Mouse (Mus musculus): ENCODE data around the gene Defb21. TPM values are rescaled to one million over a fixed set of nuclear protein-coding genes. Genes with fewer than 3 reads are reported as not detected.

The Defb21 gene
- total and polyA plus RNA-seq, 2 experiments from 2014 or later: not detected

DNA sequence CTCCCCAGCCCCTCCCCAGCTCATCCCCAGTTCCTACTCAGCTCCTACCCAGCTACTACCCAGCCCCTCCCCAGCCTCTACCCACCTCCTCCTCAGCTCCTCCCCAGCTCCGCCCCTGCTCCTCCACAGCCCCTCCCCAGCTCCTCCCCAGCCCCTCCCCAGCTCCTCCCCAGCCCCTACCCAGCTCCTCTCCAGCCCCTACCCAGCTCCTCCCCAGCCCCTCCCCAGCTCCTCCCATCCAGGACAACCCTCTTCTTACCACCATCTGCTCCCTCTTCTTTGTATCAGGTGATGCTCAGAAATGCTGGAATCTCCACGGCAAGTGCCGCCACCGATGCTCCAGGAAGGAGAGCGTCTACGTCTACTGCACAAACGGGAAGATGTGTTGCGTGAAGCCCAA lies 39.6 kb downstream of the Defb21 start:
- H3K27me3 ChIP-seq (ENCODE audit: insufficient read depth, low read length): no peaks in the 10 kb centered on the region
- no peak overlapping the region for H3K9ac ChIP-seq (replicated peaks; ENCODE audit: low read length, poor library complexity, severe bottlenecking)
- TF ChIP-seq CTCF (IDR thresholded peaks at IDR 0.05): no peak
- DNase-seq (ENCODE audit: low spot score): no peak
- no peak for ATAC-seq (ENCODE audit: low FRiP score)
- H3K9me3 ChIP-seq (ENCODE audit: low read length): no peaks in the 10 kb centered on the region
- H3K4me1 ChIP-seq (ENCODE audit: insufficient read depth, low read length): no peaks in the 10 kb centered on the region
- 42% methylated on average over 8 of the region's 8 CpGs for WGBS
- H3K4me3 ChIP-seq (ENCODE audit: low read depth, low read length): no peak overlapping the region
- no peak overlapping the region for H3K27ac ChIP-seq (ENCODE audit: low read depth, low read length)
- no peak overlapping the region for H3K4me2 ChIP-seq (ENCODE audit: low read depth, low read length, poor library complexity, severe bottlenecking)
- no peaks in the 10 kb centered on the region for H3K36me3 ChIP-seq (ENCODE audit: insufficient read depth, low read length)

DNA sequence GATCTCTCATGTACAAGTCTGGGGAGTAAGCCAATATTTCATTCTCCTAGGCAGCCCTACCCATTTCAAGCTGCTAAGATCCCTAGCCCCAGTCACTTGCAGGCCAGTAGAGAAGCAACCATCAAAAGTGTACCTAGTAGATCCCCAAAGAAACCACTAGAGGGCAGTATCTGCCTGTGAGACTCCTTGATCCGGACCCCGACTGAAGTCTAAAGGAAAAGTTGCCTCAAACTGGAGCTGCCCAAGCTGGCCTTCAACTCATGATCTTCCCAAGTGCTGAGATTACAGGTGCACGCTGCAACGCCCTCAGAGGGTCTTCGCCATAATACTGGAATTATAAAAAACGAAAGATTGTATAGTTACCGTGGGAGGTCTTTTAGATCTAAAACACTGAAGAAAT lies 43.0 kb downstream of the Defb21 start:
- H3K9ac ChIP-seq (replicated peaks; ENCODE audit: low read length, poor library complexity, severe bottlenecking): no peak overlapping the region
- H3K9me3 ChIP-seq (ENCODE audit: low read length): no peaks in the 10 kb centered on the region
- no peak overlapping the region for H3K27ac ChIP-seq (ENCODE audit: low read depth, low read length)
- WGBS: 11% methylated on average over 7 of the region's 7 CpGs
- peak; percentile 96 for TF ChIP-seq CTCF (IDR thresholded peaks at IDR 0.05)
- ATAC-seq (ENCODE audit: low FRiP score) (0 out of 2 replicates have a peak, but pooled peaks have one; percentile 47), DNase-seq (ENCODE audit: low spot score) (peak; percentile 89)
- no peaks in the 10 kb centered on the region for H3K27me3 ChIP-seq (ENCODE audit: insufficient read depth, low read length)
- H3K36me3 ChIP-seq (ENCODE audit: insufficient read depth, low read length): no peaks in the 10 kb centered on the region
- no peaks in the 10 kb centered on the region for H3K4me1 ChIP-seq (ENCODE audit: insufficient read depth, low read length)
- no peak overlapping the region for H3K4me3 ChIP-seq (ENCODE audit: low read depth, low read length)
- H3K4me2 ChIP-seq (ENCODE audit: low read depth, low read length, poor library complexity, severe bottlenecking): no peak overlapping the region

DNA sequence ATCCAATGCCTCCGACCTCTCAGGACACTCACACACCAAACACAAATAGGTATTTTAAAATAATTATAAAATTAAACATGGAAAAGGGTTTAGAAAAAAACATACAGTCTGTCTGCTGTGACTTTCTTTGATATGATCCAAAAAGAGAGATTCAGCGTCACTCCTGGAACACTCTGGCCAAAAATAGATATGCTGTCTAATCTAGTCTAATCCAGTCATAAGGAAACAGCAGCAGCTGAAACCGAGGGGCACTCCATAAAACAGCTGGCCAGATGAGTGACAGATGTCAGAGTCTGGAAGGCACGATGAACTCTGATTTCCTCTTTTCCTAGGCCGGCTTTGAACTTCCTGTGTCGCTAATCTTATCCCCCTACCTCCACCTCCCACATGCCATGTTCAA lies 43.9 kb downstream of the Defb21 start:
- H3K9ac ChIP-seq (replicated peaks; ENCODE audit: low read length, poor library complexity, severe bottlenecking): no peak overlapping the region
- ATAC-seq (ENCODE audit: low FRiP score): no peak
- no peak for DNase-seq (ENCODE audit: low spot score)
- H3K4me1 ChIP-seq (ENCODE audit: insufficient read depth, low read length): no peaks in the 10 kb centered on the region
- H3K9me3 ChIP-seq (ENCODE audit: low read length): no peaks in the 10 kb centered on the region
- TF ChIP-seq CTCF (IDR thresholded peaks at IDR 0.05): no peak
- H3K27me3 ChIP-seq (ENCODE audit: insufficient read depth, low read length): no peaks in the 10 kb centered on the region
- WGBS: 84% methylated on average over 6 of the region's 6 CpGs
- H3K4me3 ChIP-seq (ENCODE audit: low read depth, low read length): no peak overlapping the region
- no peak overlapping the region for H3K27ac ChIP-seq (ENCODE audit: low read depth, low read length)
- no peaks in the 10 kb centered on the region for H3K36me3 ChIP-seq (ENCODE audit: insufficient read depth, low read length)
- no peak overlapping the region for H3K4me2 ChIP-seq (ENCODE audit: low read depth, low read length, poor library complexity, severe bottlenecking)

DNA sequence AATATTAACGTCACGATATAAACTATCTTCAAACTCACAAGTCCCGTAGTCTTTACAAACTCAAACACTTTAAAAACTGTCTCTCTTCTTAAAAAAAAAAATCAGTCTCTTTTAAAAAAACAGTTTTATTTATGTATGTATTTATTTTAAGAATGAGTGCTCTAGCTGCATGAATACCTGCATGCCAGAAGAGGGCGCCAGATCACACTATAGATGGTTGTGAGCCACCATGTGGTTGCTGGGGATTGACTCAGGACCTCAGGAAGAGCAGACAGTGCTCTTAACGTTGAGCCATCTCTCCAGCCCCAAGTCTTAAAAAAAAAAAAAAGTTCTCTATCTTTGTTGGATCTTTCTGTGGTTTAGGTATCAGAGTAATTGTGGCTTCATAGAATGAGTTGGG lies 44.8 kb downstream of the Defb21 start:
- Histone ChIP-seq H3K27me3 (ENCODE audit: insufficient read depth, low read length) (no peaks in the 10 kb centered on the region), H3K4me3 (ENCODE audit: low read depth, low read length) (no peak overlapping the region), H3K4me2 (ENCODE audit: low read depth, low read length, poor library complexity, severe bottlenecking) (no peak overlapping the region), H3K9ac (replicated peaks; ENCODE audit: low read length, poor library complexity, severe bottlenecking) (no peak overlapping the region), H3K4me1 (ENCODE audit: insufficient read depth, low read length) (no peaks in the 10 kb centered on the region), H3K9me3 (ENCODE audit: low read length) (no peaks in the 10 kb centered on the region), H3K27ac (ENCODE audit: low read depth, low read length) (no peak overlapping the region), H3K36me3 (ENCODE audit: insufficient read depth, low read length) (no peaks in the 10 kb centered on the region)
- WGBS: 53% methylated on average over 5 of the region's 5 CpGs
- no peak for ATAC-seq (ENCODE audit: low FRiP score)
- no peak for DNase-seq (ENCODE audit: low spot score)
- peak; percentile 53 for TF ChIP-seq CTCF (IDR thresholded peaks at IDR 0.05)

DNA sequence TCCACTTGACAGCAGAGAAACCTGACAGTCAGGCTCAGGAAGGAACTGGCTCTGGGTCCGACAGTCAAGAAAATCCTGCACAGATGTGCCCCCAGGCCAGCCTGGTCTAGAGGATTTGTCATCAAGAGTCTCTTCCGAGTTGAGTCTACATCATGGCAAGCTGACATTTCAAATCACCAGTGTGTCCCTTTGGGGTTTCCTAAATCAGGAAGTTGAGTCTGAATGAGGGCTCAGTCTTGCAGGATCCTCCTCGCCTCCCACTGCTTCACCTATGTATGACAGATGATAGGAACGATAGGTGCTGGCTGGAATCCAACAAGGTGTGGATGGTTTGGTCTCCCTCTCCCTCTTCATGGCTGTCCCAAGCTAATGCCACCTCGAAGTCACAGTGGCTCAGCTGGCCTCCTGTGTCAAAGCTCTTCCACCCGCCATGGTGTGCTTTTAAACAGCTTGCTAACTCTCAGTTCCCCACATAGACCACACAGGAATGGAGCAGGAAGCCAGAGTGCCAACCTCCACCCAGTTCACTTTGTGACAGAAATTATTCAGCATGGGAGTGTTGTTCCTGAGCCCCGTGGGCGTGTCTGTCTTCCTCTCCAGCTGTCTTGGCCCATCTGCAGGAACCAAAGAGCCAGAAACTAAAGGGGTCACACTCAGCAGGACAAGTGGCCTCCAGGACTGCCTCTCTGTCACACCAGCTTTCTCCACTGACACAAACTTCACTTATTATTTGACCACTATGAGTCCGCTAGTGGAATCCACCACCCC lies 48.0 kb downstream of the Defb21 start:
- H3K9ac ChIP-seq (replicated peaks; ENCODE audit: low read length, poor library complexity, severe bottlenecking): no peak overlapping the region
- 80% methylated on average over 9 of the region's 9 CpGs for WGBS
- no peaks in the 10 kb centered on the region for H3K36me3 ChIP-seq (ENCODE audit: insufficient read depth, low read length)
- ATAC-seq (ENCODE audit: low FRiP score): no peak
- H3K27me3 ChIP-seq (ENCODE audit: insufficient read depth, low read length): peaks cover 1% of the 10 kb centered on the region; the same call in 1 of the 2 replicates
- DNase-seq (ENCODE audit: low spot score): no peak
- no peaks in the 10 kb centered on the region for H3K9me3 ChIP-seq (ENCODE audit: low read length)
- H3K27ac ChIP-seq (ENCODE audit: low read depth, low read length): no peak overlapping the region
- no peaks in the 10 kb centered on the region for H3K4me1 ChIP-seq (ENCODE audit: insufficient read depth, low read length)
- no peak overlapping the region for H3K4me3 ChIP-seq (ENCODE audit: low read depth, low read length)
- TF ChIP-seq CTCF (IDR thresholded peaks at IDR 0.05): no peak
- H3K4me2 ChIP-seq (ENCODE audit: low read depth, low read length, poor library complexity, severe bottlenecking): no peak overlapping the region

DNA sequence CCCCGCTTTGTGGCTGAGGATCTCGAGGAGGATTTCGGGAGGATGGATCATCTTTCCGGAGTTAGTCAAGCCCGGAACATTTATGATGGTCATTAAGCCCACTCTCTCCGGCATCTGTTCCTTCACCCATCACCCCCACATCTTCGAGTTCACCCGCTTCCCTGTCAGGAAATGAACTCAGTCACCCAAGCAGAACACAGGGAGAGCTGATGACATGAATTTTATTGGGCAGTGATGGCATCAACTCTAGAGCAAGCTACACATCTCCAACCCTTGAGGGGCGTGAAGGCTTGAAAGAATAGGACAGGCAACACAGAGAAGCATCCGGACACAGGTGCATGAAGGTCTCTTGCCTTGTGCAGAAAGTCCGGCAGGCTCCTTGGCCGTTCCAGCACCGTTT lies 49.6 kb downstream of the Defb21 start:
- Histone ChIP-seq H3K27me3 (ENCODE audit: insufficient read depth, low read length) (peaks cover 7% of the 10 kb centered on the region), H3K4me2 (ENCODE audit: low read depth, low read length, poor library complexity, severe bottlenecking) (no peak overlapping the region), H3K4me3 (ENCODE audit: low read depth, low read length) (no peak overlapping the region), H3K36me3 (ENCODE audit: insufficient read depth, low read length) (no peaks in the 10 kb centered on the region), H3K9me3 (ENCODE audit: low read length) (no peaks in the 10 kb centered on the region), H3K9ac (replicated peaks; ENCODE audit: low read length, poor library complexity, severe bottlenecking) (no peak overlapping the region), H3K4me1 (ENCODE audit: insufficient read depth, low read length) (no peaks in the 10 kb centered on the region), H3K27ac (ENCODE audit: low read depth, low read length) (no peak overlapping the region)
- DNase-seq (ENCODE audit: low spot score) (no peak), ATAC-seq (ENCODE audit: low FRiP score) (no peak)
- TF ChIP-seq CTCF (IDR thresholded peaks at IDR 0.05): no peak
- 89% methylated on average over 13 of the region's 13 CpGs for WGBS

Measured in midbrain, postnatal 0 days (tissue).